Mouse (Mus musculus) stomach, embryonic 14.5 days (tissue): ENCODE data around the gene Arhgef10l. TPM values are rescaled to one million over a fixed set of nuclear protein-coding genes. Genes with fewer than 3 reads are reported as not detected.
A peak's percentile ranks its signal among the peaks of the same experiment; 100 is the strongest.

ENCODE experiments used
- ATAC-seq: fragments of 200-750 bp; cut with Nextera tagmentation; 2 replicates; pipeline ENCODE4 v1.8.0; 2017; ENCODE audit warnings: low read depth, moderate TSS enrichment; ENCODE audit not compliant: insufficient number of reproducible peaks, insufficient read depth, low FRiP score
- H3K27ac ChIP-seq: fragments of 300-500 bp; sonication (generic); 2 replicates; pipeline ENCODE4 v1.5.1; 2014; ENCODE audit warnings: mild to moderate bottlenecking, low read length, moderate library complexity, mixed read lengths
- H3K27me3 ChIP-seq: fragments of 300-500 bp; sonication (generic); 2 replicates; pipeline ENCODE4 v1.6.1; 2014; ENCODE audit warnings: low read length, control low read depth, mixed read lengths; ENCODE audit not compliant: control insufficient read depth, insufficient read depth
- H3K36me3 ChIP-seq: fragments of 300-500 bp; sonication (generic); 2 replicates; pipeline ENCODE4 v1.6.1; 2014; ENCODE audit warnings: mild to moderate bottlenecking, control low read depth, low read length, moderate library complexity, mixed read lengths; ENCODE audit not compliant: control insufficient read depth, insufficient read depth
- H3K4me1 ChIP-seq: fragments of 300-500 bp; sonication (generic); 2 replicates; pipeline ENCODE4 v1.6.1; 2014; ENCODE audit warnings: low read length, control low read depth, mixed read lengths; ENCODE audit not compliant: control insufficient read depth, insufficient read depth
- H3K4me2 ChIP-seq: fragments of 300-500 bp; sonication (generic); replicated peaks from 2 replicates; pipeline ENCODE4 v1.6.1; 2014; ENCODE audit warnings: low read depth, low read length, control low read depth
- H3K4me3 ChIP-seq: fragments of 300-500 bp; sonication (generic); 2 replicates; pipeline ENCODE4 v1.5.1; 2014; ENCODE audit warnings: low read depth, low read length, control low read depth
- H3K9ac ChIP-seq: fragments of 300-500 bp; sonication (generic); replicated peaks from 2 replicates; pipeline ENCODE4 v1.6.1; 2014; ENCODE audit warnings: low read depth, mild to moderate bottlenecking, control low read depth, low read length, moderate library complexity, mixed read lengths
- H3K9me3 ChIP-seq: fragments of 300-500 bp; sonication (generic); 2 replicates; pipeline ENCODE4 v1.6.1; 2016; ENCODE audit warnings: low read depth, low read length, control low read depth; ENCODE audit not compliant: control insufficient read depth
- WGBS: fragments of 180-500 bp; shearing (Covaris S2); extraction: QIAGEN DNeasy Blood & Tissue Kit; methylation state at CpG from one replicate; pipeline ENCODE4 v1.1.7; 2014; 5-methylcytosine and 5-hydroxymethylcytosine counted together
- polyA plus RNA-seq: library from polyadenylated mRNA; unstranded; fragments of >200 nt; fragmentation: Nextera tagmentation; extraction: Ambion mirVana; gene quantifications from 2 replicates; pipeline ENCODE4 v1.2.1, GENCODE M21; 2014

Gene Arhgef10l
- polyA plus RNA-seq, 1 experiment from 2014 or later: 9.9 TPM

GRCm38 (mm10) chr4:140617391-140618385 is 48.1 kb downstream of the Arhgef10l start:
- 55% methylated on average over 16 of the region's 16 CpGs for WGBS

GRCm38 (mm10) chr4:140616894-140617293 is 48.9 kb downstream of the Arhgef10l start:
- Histone ChIP-seq H3K27me3 (no peaks in the 10 kb centered on the region), H3K9ac (no peak overlapping the region), H3K9me3 (no peaks in the 10 kb centered on the region), H3K4me3 (no peak overlapping the region), H3K36me3 (peaks cover 4% of the 10 kb centered on the region; the same call in 1 of the 2 replicates), H3K4me1 (peaks cover 9% of the 10 kb centered on the region), H3K4me2 (no peak overlapping the region), H3K27ac (peak overlapping the region; percentile 61; the same call in 1 of the 2 replicates)
- ATAC-seq: peak; percentile 53; the same call in 1 of the 2 replicates
- WGBS: 66% methylated on average over 11 of the region's 11 CpGs

More at GRCm38 (mm10) chr4:140617391-140618385, 48.1 kb downstream of the Arhgef10l start:
- no peak for ATAC-seq
- peaks cover 13% of the 10 kb centered on the region for H3K4me1 ChIP-seq
- H3K27me3 ChIP-seq: no peaks in the 10 kb centered on the region
- no peak overlapping the region for H3K4me3 ChIP-seq
- peak overlapping the region; percentile 61; the same call in 1 of the 2 replicates for H3K27ac ChIP-seq
- no peaks in the 10 kb centered on the region for H3K9me3 ChIP-seq
- peaks cover 4% of the 10 kb centered on the region; the same call in 1 of the 2 replicates for H3K36me3 ChIP-seq
- no peak overlapping the region for H3K9ac ChIP-seq
- no peak overlapping the region for H3K4me2 ChIP-seq

GRCm38 (mm10) chr4:140616196-140616595 is 49.6 kb downstream of the Arhgef10l start:
- peaks cover 4% of the 10 kb centered on the region; the same call in 1 of the 2 replicates for H3K36me3 ChIP-seq
- peaks cover 15% of the 10 kb centered on the region for H3K4me1 ChIP-seq
- no peaks in the 10 kb centered on the region for H3K9me3 ChIP-seq
- H3K27ac ChIP-seq: no peak overlapping the region
- H3K4me2 ChIP-seq: no peak overlapping the region
- no peaks in the 10 kb centered on the region for H3K27me3 ChIP-seq
- no peak overlapping the region for H3K9ac ChIP-seq
- 45% methylated on average over 7 of the region's 7 CpGs for WGBS
- ATAC-seq: no peak
- no peak overlapping the region for H3K4me3 ChIP-seq

- Histone ChIP-seq H3K9ac (no peak overlapping the region), H3K4me2 (no peak overlapping the region)
- 73% methylated on average over 7 of the region's 7 CpGs for WGBS
Observed at GRCm38 (mm10) chr4:140615771-140616170, 50.0 kb downstream of the Arhgef10l start.

GRCm38 (mm10) chr4:140614553-140614952 is 51.3 kb downstream of the Arhgef10l start:
- Histone ChIP-seq H3K4me2 (no peak overlapping the region), H3K4me3 (no peak overlapping the region), H3K36me3 (peaks cover 4% of the 10 kb centered on the region; the same call in 1 of the 2 replicates), H3K27me3 (no peaks in the 10 kb centered on the region), H3K9ac (no peak overlapping the region), H3K9me3 (no peaks in the 10 kb centered on the region), H3K27ac (no peak overlapping the region), H3K4me1 (peaks cover 25% of the 10 kb centered on the region)
- 84% methylated on average over 5 of the region's 5 CpGs for WGBS
- no peak for ATAC-seq

More at GRCm38 (mm10) chr4:140615771-140616170, 50.0 kb downstream of the Arhgef10l start:
- Histone ChIP-seq H3K9me3 (no peaks in the 10 kb centered on the region), H3K4me3 (no peak overlapping the region), H3K27me3 (no peaks in the 10 kb centered on the region), H3K4me1 (peaks cover 20% of the 10 kb centered on the region), H3K27ac (no peak overlapping the region), H3K36me3 (peaks cover 4% of the 10 kb centered on the region; the same call in 1 of the 2 replicates)
- ATAC-seq: no peak

DNA sequence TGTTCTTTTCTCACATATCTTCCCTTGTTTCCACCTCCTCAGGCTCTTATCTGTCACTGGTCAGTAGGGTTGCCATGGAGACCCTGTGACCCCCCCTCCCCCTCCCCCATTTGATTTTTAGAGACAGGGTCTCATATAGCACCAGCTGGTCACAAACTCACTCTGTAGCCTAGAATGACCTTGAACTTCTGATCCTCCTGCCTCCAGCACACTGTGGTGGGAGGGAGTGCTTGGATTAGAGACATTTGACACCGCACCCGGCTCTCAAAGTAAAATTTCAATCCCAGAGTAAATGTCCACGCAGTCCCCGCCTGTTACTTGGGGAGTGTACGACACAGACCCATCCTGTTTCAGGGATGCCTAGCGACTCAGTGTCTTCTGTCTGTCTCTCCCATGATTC is 51.7 kb downstream of the Arhgef10l start:
- 82% methylated on average over 6 of the region's 6 CpGs for WGBS
- H3K9me3 ChIP-seq: no peaks in the 10 kb centered on the region
- H3K27me3 ChIP-seq: no peaks in the 10 kb centered on the region
- H3K4me2 ChIP-seq: no peak overlapping the region
- no peak overlapping the region for H3K4me3 ChIP-seq
- no peak for ATAC-seq
- H3K36me3 ChIP-seq: peaks cover 4% of the 10 kb centered on the region
- no peak overlapping the region for H3K27ac ChIP-seq
- peaks cover 25% of the 10 kb centered on the region for H3K4me1 ChIP-seq
- H3K9ac ChIP-seq: no peak overlapping the region

GRCm38 (mm10) chr4:140610841-140611609 is 54.8 kb downstream of the Arhgef10l start:
- ATAC-seq: peak; percentile 21; the same call in 1 of the 2 replicates
- H3K27me3 ChIP-seq: no peaks in the 10 kb centered on the region
- H3K4me3 ChIP-seq: no peak overlapping the region
- WGBS: 19% methylated on average over 12 of the region's 12 CpGs
- H3K9me3 ChIP-seq: no peaks in the 10 kb centered on the region
- no peak overlapping the region for H3K4me2 ChIP-seq
- peak overlapping the region; percentile 86 for H3K27ac ChIP-seq
- peaks cover 17% of the 10 kb centered on the region for H3K4me1 ChIP-seq
- H3K9ac ChIP-seq: no peak overlapping the region
- peaks cover 8% of the 10 kb centered on the region for H3K36me3 ChIP-seq

- Histone ChIP-seq H3K36me3 (peaks cover 4% of the 10 kb centered on the region), H3K9me3 (no peaks in the 10 kb centered on the region), H3K4me3 (no peak overlapping the region), H3K9ac (no peak overlapping the region), H3K27me3 (no peaks in the 10 kb centered on the region), H3K4me1 (peaks cover 17% of the 10 kb centered on the region), H3K4me2 (no peak overlapping the region), H3K27ac (no peak overlapping the region)
- 80% methylated on average over 9 of the region's 9 CpGs for WGBS
- ATAC-seq: no peak
Observed at GRCm38 (mm10) chr4:140608228-140608720, 57.5 kb downstream of the Arhgef10l start.
